Mouse (Mus musculus): ENCODE data around the gene Kl.

GRCm38 (mm10) chr5:150945576-150945975 lies 6.8 kb upstream of the Kl start:
- TF ChIP-seq CTCF (conservative IDR thresholded peaks at IDR 0.05; ENCODE audit: insufficient read depth, insufficient read length, low read depth, low read length) (no peak), POLR2A (IDR thresholded peaks at IDR 0.05; ENCODE audit: low read depth, low read length) (no peak)

Measured in kidney, adult 2 months (tissue).